Comparison of ENCODE assay signal across 33 mouse cellular contexts in genomic region chr12:83958278-83958677, GRCm38 (mm10). TPM values are rescaled to one million over a fixed set of nuclear protein-coding genes. Genes with fewer than 3 reads are reported as not detected.
"Had no signal": no experiment of that assay in that cellular context is flagged by ENCODE, and none has a peak within 500 bp of the region (broad histone marks: within the 10 kb centered on the region; RNA-seq: fewer than 3 reads in every experiment).

No protein-coding gene starts in this region.

- DNase-seq: gastrocnemius, postnatal 14 days; gastrocnemius, postnatal 36 days; heart, adult 18-20 months; heart, postnatal 10 days; heart, postnatal 4 days; kidney, postnatal 4 days; liver; liver, embryonic 13.5 days had no signal

RNA-seq across cellular contexts. Expression of gene Heatr4, which starts 26.4 kb away (rescaled TPM):
- total RNA-seq: gastrocnemius, adult 18-20 months; gastrocnemius, adult 8-10 months; gastrocnemius, postnatal 14 days; gastrocnemius, postnatal 36 days; granulocyte monocyte progenitor cell, adult 5-6 weeks; heart, adult 18-20 months; heart, adult 8-10 months; heart, postnatal 25 days; layer of hippocampus, adult 2 months; layer of hippocampus, postnatal 25 days; left cerebral cortex, adult 2 months; left cerebral cortex, postnatal 36 days had no signal
- polyA plus RNA-seq: heart, embryonic 10.5 days; heart, embryonic 12.5 days; heart, embryonic 14.5 days; heart, embryonic 16.5 days; hindbrain, embryonic 10.5 days; hindbrain, embryonic 12.5 days; hindbrain, embryonic 14.5 days; hindbrain, embryonic 16.5 days; inflammation-experienced regulatory T-cells, adult 6 months; intestine, embryonic 15.5 days; kidney, embryonic 14.5 days; kidney, postnatal 0 days; limb, embryonic 10.5 days; limb, embryonic 12.5 days; liver, embryonic 11.5 days; liver, embryonic 13.5 days; liver, embryonic 15.5 days had no signal

RNA-seq across cellular contexts. Expression of gene Acot1, which starts 51.0 kb away (rescaled TPM):
- polyA plus RNA-seq: inflammation-experienced regulatory T-cells, adult 6 months had no signal
